Mouse (Mus musculus) spleen, adult 18-20 months (tissue): ENCODE data around the gene Rpf2.

ENCODE experiments used
- DNase-seq, 2 experiments: peaks; one replicate each; pipeline ENCODE4 v3.0.0; 2022; ENCODE audit warnings: mixed read lengths in 2 of 2

Rpf2 gene

GRCm38 (mm10) chr10:40246374-40247165 lies at the start of gene Rpf2:
Gene Rpf2, minus strand, starts transcription at chr10:40247036.
- DNase-seq = peak; percentile 59 to 71

- no peak for DNase-seq
Observed at GRCm38 (mm10) chr10:40292640-40293039, 45.8 kb upstream of the Rpf2 start.

GRCm38 (mm10) chr10:40286767-40287166 lies 39.9 kb upstream of the Rpf2 start:
- no peak for DNase-seq

GRCm38 (mm10) chr10:40285571-40285970 lies 38.7 kb upstream of the Rpf2 start:
- DNase-seq = no peak

GRCm38 (mm10) chr10:40284997-40285396 lies 38.2 kb upstream of the Rpf2 start:
- no peak for DNase-seq

GRCm38 (mm10) chr10:40284179-40284831 lies 37.5 kb upstream of the Rpf2 start:
- DNase-seq = no peak

- DNase-seq = no peak
Observed at GRCm38 (mm10) chr10:40283636-40284035, 36.8 kb upstream of the Rpf2 start.

- DNase-seq = no peak
Observed at GRCm38 (mm10) chr10:40281565-40281964, 34.7 kb upstream of the Rpf2 start.

GRCm38 (mm10) chr10:40278317-40278716 lies 31.5 kb upstream of the Rpf2 start:
- DNase-seq = no peak

GRCm38 (mm10) chr10:40275991-40276390 lies 29.2 kb upstream of the Rpf2 start:
- no peak for DNase-seq

- no peak for DNase-seq
Observed at GRCm38 (mm10) chr10:40273938-40274337, 27.1 kb upstream of the Rpf2 start.

- no peak for DNase-seq
Observed at GRCm38 (mm10) chr10:40271216-40271615, 24.4 kb upstream of the Rpf2 start.

- no peak for DNase-seq
Observed at GRCm38 (mm10) chr10:40264920-40265319, 18.1 kb upstream of the Rpf2 start.

GRCm38 (mm10) chr10:40263691-40264090 lies 16.9 kb upstream of the Rpf2 start:
- no peak for DNase-seq

- DNase-seq = no peak
Observed at GRCm38 (mm10) chr10:40262200-40262599, 15.4 kb upstream of the Rpf2 start.

GRCm38 (mm10) chr10:40260305-40260704 lies 13.5 kb upstream of the Rpf2 start:
- DNase-seq = no peak

GRCm38 (mm10) chr10:40259542-40259941 lies 12.7 kb upstream of the Rpf2 start:
- no peak for DNase-seq

- DNase-seq = peak in 1 of 2 experiments; percentile 24
Observed at GRCm38 (mm10) chr10:40258976-40259375, 12.1 kb upstream of the Rpf2 start.

- peak; percentile 44 to 45 for DNase-seq
Observed at GRCm38 (mm10) chr10:40258401-40258966, 11.6 kb upstream of the Rpf2 start.

GRCm38 (mm10) chr10:40257414-40258255 lies 10.8 kb upstream of the Rpf2 start, which contains the start of gene Gtf3c6:
Gene Gtf3c6, minus strand, starts transcription at chr10:40258108.
- DNase-seq = peak; percentile 85 to 95

- DNase-seq = peak; percentile 13 to 28
Observed at GRCm38 (mm10) chr10:40256716-40257115, 9.9 kb upstream of the Rpf2 start.

GRCm38 (mm10) chr10:40250969-40251368 lies 4.1 kb upstream of the Rpf2 start:
- no peak for DNase-seq

- DNase-seq = no peak
Observed at GRCm38 (mm10) chr10:40249625-40250024, 2.8 kb upstream of the Rpf2 start.
